Mouse (Mus musculus) frontal cortex, postnatal 36 days (tissue): Measurements from ENCODE around the gene Ifitm7.
"Not testable (repeated sequence)": the region's sequence is repeated elsewhere in the genome, so short reads cannot be mapped to it uniquely, and the experiment has no call there.

Experiments
- DNase-seq, 2 experiments: peaks; one replicate each; pipeline ENCODE4 v3.0.0; 2022; ENCODE audit warnings: low spot score in 2 of 2

The Ifitm7 gene

DNA sequence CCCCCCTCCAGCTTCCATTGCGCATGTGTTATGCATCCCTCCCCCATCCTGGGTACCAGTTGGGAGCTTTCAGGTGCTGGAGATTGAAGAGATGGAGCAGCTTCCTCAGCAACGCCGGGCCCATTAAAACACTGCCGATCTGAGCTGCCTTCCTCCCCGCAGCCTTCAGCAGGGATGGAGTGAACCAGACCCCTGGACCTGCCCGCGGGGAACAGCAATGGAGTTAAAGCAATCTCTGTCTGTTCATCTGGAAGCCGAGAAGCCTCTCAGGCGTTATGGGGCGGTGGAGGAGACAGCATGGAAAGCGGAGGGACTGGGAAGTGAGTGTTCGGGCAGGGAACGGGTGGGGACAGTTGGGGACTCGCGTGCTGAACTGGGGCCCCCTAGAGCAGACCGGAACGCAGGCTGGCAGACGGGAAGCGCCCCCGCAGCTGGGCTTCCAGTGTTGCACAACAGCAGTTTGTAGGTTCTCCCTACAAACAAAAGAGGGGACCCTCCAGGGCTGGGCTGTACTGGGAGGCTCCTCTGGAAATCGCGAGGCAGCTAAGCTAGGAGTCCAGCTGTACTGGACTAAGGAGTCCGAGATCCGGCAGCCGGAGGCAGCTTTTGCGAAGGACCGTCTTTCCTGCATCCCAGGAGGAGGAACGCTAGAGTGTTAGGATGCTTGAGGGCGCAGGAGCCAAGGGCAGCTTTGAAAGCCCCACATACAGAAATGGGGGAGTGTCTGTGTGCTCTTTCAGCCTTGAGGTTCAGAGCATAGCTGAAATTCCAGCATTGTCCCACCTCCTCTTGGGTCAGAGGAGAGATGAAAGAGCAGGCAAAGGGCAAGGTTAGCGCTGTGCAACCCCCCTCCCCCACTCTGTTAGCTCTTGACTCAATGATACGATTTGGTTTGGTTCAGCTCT, at the start of gene Ifitm7, which contains the start of gene 2900011O08Rik:
Gene Ifitm7, minus strand, starts transcription at position 315 of the 905 bp plus-strand sequence.
Gene 2900011O08Rik, plus strand, starts transcription at position 31 of the 905 bp plus-strand sequence.
- DNase-seq: peak; percentile 69 to 70

DNA sequence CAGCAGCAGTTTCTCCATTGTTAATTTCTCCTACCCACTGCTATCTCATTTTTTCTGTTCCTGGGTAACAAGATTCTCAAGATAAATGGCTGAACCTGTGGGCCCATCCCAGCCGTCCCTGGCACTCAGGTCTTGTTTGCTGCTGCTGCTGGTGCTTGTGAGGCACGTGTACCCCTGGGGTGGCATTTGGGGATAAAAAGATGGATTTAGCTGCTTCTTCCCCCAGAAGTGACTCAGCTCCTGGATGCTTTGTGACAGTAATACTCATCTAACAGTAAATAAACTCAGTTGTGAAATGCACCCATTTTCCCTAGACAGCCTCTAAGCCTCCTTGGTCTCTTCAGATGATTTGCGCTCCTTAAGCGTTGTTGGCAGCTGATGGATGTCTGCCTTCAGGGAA, 46.4 kb upstream of the Ifitm7 start:
- DNase-seq: peak in 1 of 2 experiments; percentile 26

DNA sequence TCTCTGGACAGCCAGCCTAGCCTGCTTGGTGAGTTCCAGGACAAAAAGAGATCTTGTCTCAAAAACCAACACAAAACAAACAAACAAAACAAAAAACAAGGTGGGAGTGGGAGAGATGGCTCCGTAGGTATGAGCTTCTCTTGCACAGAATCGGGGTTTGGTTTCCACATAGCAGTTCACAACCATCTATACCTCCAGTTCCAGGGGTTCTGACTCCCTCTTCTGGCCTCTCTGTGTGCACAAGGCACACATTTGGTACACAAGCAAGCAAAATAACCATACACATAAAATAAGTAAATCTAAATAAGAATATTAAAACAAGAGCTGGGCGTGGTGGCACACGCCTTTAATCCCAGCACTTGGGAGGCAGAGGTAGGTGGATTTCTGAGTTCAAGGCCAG, 44.0 kb upstream of the Ifitm7 start:
- DNase-seq: no peak

DNA sequence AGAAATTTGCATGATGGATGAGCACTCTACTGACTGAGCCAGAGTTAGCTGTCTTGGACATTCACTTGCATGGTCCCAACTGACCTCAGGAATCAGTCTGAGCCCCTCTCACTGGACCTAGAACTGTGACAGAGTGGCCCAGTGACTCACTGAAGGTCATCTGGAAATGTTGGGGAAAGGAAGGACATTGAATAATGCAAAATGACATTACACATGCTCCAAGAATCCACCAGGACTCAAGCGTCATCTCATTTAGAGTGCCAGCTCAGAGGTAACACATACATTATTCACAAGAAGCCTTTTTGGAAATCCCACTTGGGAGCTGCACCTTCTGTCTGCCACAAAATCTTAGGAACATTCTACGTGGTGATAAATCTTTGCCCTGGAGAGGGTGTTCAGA, 43.2 kb upstream of the Ifitm7 start:
- peak in 1 of 2 experiments; percentile 24 for DNase-seq

DNA sequence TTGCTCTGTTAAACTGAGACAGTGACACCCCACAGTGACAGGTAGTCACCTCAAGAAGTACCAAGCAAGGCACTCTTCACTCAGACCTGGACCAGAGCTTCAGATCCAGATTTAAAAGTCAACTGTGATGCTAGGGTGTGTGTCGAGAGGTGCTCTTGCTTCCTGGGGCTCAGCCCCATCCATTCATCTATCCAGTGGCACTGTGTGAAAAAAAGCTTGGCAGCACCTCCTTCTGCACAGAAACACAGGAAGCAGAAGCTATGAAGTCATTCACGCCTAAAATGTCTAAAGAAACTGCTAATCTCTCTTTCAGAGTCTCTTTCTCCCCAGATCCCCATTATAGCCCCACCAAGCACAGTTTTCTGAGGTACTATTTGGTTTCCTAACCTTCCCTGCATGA, 42.4 kb upstream of the Ifitm7 start:
- peak in 1 of 2 experiments; percentile 26 for DNase-seq

DNA sequence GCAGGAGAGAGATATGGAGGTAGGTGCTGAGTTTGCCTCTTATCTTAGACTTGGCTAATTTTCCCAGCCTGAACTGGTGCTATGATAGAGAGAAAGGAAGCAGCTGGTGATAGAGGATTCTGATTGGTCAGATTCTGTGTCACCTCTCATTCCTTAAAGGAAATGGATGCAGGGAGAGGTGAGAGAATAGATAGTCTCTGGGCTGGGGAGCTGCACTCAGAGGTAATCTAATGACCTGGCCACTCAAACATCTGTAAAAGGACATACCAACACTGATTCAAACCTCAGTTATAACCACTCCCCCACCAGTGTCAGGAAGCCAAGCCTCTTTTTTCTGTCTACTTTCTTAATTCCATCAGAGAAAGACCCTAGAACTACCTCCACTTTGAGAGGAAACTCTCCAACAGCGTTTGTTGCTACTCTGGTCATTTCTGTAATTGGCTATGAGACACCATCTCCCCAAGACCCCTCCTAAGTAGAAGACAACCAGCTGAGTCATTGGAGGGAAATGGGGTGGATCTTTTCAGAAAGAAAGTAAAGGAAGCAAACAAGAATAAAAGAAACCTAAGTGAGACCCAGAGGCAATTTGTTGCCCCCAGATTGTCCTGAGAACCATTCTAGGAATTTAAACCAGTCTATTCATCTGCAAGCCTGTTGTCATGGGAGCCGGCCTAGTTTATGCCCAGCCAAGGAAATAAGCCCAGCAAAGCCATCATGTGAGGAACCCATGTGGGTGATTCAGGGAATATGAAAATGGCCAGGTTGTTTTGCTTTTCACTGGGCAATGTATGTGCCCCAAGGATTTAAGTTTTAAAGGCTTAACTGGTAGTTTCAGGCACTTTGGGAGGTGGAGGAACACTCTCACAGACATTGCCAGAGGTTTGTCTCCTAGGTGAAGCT, 38.7 kb upstream of the Ifitm7 start:
- DNase-seq: no peak

DNA sequence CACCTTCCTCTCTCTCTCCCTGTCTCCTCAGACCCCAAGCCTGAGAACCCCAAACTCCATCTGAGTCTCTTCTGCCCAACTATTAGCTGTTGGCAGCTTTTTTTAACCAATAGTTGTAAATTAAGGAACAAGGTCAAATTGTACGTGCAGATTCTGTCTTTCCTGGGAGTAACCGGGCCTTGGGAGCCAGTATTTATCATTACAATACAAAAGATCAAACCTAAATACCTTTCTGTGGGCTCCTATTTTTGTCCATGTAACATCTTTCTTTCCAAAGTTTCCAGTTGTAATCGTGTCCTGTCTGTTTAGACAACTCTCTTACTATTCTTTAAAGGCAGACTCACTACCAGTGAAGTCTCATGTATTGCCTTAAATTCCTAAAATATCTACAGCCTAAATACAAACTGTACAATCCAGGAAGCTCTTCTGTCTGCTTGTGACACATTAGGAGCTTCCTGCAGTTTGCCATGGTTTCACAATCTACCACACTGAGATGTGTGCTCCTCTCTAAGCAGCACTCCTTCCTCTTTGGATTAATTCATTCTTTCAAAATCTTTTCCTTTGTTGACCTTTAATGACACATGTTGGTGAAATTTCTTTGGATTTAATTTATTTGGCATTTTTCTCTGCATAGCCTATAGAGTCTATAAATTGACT, 34.6 kb upstream of the Ifitm7 start:
- no peak for DNase-seq

DNA sequence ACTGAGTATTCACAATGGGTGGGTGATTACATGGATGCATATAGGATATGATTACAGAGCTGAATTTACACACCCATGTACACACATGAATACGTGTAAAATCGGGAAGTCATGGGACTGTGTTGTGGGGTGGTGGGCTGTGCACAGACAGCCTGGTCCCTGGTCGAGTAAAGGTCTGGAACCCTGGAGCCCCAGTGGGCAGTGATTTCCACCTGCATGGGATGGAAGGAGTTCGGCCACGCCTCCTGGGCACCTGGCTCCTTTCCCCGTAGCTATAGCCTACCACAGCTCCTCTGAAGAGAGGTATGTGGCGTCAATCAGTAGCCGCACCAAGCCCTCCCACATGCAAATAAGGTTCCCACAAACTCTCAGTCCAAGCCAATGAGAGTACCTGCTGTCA, 30.6 kb upstream of the Ifitm7 start:
- DNase-seq: no peak

DNA sequence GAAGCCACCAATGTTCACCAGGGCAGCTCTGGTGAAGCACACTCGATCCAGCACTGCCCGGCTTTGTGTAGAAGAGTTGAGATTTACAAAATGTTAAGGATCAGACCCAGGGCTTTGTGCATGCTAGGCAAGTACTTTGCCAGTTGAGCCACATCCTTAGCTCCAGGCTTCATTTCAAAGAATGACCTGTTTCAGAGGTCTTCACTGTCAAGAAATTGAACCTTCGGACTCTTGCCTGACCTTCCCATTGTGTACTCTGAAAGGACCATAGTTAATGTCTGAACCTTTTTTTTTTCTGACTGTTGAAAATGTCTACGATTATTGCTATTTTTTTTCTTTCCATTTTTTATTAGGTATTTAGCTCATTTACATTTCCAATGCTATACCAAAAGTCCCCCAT, 23.3 kb upstream of the Ifitm7 start:
- DNase-seq: no peak

DNA sequence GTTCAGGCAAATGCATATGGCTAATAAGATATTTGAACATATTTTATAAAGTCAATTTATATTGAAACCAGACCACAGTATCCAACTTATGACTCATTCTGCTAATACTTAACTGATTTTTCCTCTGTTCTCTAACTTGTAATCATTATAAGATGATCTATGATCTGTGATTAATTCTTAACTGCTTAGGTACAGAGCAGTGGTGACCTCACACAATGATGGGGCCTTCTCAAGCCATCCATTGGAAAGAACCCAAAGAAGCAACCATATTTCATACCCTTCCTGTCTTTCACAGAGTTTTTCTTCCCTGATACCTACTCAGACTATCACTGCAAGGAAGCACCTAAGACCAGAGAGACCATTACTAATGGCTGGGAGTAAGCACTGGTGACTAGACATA, 22.0 kb upstream of the Ifitm7 start:
- no peak for DNase-seq

DNA sequence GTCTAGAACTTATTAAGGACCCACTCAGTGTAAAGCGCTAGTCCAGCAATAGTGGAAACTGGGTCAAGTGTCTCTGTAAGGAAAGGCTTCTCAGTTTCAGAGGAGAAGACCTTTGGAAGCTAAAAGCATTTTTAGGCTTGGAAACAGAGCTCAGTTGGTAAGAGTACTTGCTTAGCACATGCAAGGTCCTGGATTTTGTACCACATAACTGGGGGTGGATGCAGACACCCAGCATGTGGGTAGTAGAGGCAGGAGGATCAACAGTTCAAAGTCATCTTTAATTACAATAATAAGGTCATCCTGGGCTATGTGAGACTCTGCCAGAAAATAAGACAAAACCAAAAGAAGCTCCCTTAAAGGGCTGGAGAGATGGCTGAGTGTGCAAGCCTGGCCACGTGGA, 21.4 kb upstream of the Ifitm7 start:
- DNase-seq: no peak

DNA sequence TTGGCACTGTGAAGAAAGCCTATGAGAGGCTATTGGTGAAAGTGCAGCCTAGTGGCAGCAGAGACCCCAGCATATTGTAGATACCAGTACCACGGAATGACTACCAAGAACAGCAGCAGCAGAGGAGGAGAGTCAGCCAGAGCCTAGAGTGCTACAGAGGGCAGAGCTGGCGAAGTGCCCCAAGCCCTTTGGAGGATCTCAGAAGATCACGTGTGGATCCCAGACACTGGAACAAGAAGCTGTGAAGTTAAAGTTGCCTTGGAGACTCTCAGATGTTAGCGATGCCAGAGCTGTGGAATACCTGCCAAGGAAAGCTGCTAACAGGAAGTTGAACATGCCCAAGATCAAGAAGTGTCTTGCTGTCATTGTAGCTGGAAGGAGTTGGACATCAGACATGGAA, 18.6 kb upstream of the Ifitm7 start:
- peak in 1 of 2 experiments; percentile 12 for DNase-seq

DNA sequence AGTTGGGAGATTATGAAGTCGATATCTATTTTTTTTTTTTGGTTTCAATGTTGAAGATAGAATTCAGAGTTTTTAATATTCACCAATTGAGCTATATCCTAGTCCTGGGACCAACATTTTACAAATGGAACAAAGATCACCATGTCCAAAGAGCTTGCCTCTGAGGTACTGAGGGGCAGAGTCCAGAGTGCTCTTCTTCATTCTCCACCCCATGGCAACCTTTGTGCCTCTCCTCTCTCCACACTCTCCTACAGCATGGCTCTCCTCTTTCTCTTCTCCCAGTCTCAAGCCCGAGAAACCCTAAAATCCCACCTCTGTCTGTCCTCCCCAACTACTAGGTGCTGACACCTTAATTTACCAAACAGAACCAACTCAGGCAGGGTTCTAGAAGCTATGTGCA, 18.0 kb upstream of the Ifitm7 start:
- no peak for DNase-seq

DNA sequence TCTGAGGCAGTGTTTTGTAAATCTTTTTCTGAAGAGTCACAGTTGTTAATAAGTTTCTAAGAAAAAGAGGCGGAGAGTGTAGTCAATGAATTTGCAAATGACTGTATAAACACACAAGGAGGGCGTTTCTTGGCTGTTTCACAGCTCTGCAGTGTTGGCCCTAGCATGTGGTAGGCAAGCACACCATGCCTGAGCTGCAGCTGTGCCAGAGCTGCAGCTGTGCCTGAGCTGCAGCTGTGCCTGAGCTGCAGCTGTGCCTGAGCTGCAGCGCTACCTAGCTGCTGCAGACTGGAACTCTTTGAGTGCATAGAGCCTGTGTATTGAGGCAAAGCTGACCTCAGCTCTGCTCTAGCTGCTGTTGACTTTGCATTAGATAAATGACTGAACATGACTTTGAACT, 17.5 kb upstream of the Ifitm7 start:
- peak in 1 of 2 experiments; percentile 12 for DNase-seq

DNA sequence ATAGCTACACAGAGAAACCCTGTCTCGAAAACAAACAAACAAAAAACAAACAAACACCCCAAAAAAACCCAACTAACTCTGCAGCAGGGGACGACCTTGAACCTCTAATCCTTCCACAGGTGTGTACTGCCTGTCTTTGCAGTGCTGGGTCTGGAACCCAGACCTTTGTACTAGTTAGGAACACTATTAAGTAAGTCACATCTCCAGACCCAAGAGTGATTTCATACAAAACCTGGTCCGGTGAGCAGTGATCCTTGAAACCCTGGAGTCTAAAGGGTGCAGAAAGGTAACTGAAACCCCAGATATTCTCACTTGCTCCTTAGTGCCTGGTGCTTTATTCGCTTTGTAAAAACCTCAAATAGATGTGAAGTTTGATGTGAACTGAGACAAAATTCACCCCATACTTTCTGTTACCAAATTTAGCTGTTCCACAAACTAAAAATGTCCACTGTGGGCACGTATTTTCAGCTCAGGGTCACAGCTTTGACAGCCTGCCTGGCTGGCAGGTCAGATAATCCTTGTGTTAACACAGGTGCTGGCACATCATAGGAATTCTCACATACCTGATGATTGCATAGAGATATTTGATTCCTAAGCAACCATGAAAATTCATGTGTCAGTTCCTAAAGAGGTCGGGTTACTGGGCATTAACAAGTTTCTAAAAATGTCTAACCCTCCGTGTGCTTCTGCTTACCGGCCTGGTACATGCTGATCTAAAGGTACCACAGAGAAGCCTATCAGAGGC, 16.9 kb upstream of the Ifitm7 start:
- DNase-seq: no peak

DNA sequence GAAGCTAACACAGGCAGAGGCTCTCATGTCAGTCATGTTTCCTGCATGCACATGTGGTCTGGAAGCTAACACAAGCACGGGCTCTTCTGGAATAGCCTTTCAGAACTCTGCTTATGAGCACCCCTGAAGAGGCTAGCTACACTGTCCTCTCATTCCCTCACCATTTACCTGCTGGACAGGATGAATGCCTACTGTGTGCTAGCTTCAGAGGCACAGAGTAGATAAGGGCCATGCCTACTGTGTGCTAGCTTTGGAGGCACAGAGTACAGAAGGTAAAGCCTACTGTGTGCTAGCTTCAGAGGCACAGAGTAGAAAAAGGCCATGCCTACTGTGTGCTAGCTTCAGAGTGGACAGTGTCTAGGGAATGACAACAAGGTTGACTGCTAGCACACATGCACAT, 7.8 kb upstream of the Ifitm7 start:
- no peak for DNase-seq

DNA sequence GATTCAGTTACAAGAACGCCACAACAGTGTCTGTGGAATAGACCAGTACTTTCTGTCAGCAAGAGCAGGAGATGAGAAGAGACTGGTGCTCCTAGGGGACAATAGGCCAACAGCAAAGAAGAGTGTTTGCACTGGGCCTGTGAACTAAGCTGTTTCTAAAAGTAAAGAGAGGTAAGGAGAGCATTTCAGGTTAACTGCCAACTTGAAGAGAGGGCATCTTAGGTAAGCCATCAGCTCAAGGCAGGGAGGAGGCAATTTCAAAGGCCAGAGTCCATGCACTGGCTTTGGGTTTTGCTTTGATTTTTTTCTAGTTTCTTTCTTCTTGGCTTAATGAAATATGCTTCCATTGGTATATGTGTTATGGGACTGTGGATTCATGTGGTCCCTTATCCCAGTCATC, 7.4 kb upstream of the Ifitm7 start:
- no peak for DNase-seq

DNA sequence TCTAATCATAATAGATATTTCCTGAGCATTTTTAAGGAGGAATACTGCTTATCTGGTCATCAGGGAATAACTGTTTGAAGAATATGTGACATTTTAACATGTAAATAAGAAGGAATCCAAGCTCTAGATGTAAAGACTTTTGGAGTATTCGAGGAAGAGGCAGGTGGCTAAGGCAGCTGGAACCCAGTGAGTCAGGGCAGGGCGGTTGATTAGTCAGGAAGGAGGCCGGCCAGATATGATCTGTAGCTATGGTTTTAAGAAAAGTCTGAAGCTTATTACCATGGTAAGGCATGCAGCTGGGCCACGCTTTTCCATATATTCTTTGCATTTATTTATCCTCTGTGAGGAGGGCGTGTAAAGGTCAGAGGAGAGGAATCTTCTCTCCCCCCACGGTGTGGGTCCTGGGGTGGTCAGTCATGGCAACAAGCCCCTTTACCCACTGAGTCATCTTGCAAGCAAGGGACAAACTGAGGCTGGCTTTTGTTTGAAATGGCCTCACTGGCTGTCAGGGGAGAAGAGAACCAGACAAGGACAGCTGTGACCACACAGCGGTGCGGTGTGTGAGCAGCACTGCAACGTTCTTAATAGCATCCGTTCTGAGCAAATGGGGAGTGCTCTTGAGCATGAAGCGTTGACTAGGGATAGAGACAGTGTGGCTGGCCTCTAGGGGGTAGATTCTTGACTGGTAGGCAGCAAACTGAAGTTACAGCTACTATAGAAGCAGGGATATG, 6.0 kb upstream of the Ifitm7 start:
- DNase-seq: no peak

DNA sequence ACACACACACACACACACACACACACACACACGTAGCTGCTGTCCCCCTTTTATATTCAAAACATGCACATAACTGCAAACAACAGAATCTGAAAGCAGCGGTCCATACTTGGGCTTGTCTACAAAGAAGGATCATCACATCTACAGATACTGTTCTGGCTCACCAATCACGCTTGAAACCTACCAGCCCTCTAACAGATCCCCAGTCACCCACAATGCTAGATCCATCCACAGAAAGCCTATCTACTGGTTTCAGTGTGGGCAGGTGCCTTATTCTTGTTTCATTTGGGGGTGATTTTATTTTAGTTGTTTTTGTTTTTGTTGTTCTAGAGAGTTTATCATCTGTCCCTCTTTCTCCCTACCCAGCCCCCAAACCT, 503 bp downstream of the Ifitm7 start:
- DNase-seq: no peak

DNA sequence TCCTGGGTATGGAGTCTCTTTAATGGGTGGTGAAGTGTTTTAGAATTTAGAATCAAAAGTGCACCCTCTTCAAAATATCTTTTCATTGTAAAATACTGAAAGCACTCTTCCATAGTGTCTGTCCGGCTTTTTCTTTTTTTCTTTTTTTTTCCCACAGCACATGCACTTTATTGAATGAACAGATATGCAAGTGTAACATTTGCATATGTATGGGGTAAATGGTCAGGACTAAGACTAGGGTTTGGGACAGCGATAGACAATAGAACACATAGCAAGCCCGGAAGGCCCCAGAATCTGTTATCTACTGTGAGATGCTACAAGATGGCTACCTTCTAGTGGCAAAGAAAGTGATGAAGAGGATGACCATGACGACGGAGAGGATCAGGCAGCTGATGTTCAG, 3.5 kb downstream of the Ifitm7 start:
- no peak for DNase-seq

DNA sequence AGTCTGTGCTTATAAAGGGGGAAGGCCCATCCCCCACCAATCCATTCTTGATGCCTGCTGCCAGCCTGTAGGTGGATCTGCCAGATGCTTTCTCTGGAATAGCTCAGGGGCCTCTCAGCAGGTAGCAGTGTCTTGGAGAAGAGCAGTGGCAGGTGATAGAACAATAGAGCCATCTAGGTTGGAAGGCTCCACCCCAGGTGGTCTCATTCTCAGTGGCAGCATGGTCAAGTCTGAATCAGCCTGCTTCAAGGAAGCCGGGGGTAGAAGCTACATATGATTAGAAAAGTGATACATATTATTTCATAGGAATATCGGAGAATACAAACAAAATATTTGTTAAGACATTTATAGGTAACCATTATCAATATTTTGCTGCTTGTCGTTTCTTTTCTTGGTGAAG, 5.0 kb downstream of the Ifitm7 start:
- not testable (repeated sequence) for DNase-seq
